Mouse (Mus musculus): Measurements from ENCODE around the gene Sema6d.

DNA sequence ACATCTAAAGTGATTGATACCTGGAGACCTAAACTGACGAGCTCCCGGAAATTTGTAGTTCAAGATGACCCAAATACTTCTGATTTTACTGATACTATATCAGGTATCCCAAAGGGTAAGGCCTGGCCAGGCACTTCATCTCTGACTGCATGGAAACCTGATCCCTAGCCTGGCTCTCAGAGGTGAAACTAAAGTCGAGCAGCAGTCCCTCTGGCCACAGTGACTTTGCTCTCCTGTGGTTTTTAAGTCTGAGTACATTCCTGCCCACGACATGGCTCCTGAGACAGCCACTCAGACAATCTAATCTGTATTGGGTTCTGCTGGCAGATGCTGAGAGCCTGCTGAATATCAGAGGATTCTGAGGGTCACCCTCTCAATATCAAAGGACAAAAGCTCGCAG, 572.5 kb downstream of the Sema6d start:
- no peak for TF ChIP-seq POLR2A (IDR thresholded peaks at IDR 0.05; ENCODE audit: insufficient read depth, low read length)
- no peak for TF ChIP-seq CTCF (IDR thresholded peaks at IDR 0.05; ENCODE audit: low read depth, low read length)
- no peak for TF ChIP-seq EP300 (IDR thresholded peaks at IDR 0.05; ENCODE audit: insufficient read depth, low read depth, low read length)

All from ES-Bruce4 (cell line).